Mouse (Mus musculus) 3T3-L1 (cell line): ENCODE results near the gene Gba.
"Not testable (repeated sequence)": the region's sequence is repeated elsewhere in the genome, so short reads cannot be mapped to it uniquely, and the experiment has no call there.

Source experiments
- DNase-seq: peaks from one replicate; pipeline ENCODE4 v3.0.0-alpha.2; 2015; ENCODE audit warnings: low read depth, low spot score

The Gba gene

DNA sequence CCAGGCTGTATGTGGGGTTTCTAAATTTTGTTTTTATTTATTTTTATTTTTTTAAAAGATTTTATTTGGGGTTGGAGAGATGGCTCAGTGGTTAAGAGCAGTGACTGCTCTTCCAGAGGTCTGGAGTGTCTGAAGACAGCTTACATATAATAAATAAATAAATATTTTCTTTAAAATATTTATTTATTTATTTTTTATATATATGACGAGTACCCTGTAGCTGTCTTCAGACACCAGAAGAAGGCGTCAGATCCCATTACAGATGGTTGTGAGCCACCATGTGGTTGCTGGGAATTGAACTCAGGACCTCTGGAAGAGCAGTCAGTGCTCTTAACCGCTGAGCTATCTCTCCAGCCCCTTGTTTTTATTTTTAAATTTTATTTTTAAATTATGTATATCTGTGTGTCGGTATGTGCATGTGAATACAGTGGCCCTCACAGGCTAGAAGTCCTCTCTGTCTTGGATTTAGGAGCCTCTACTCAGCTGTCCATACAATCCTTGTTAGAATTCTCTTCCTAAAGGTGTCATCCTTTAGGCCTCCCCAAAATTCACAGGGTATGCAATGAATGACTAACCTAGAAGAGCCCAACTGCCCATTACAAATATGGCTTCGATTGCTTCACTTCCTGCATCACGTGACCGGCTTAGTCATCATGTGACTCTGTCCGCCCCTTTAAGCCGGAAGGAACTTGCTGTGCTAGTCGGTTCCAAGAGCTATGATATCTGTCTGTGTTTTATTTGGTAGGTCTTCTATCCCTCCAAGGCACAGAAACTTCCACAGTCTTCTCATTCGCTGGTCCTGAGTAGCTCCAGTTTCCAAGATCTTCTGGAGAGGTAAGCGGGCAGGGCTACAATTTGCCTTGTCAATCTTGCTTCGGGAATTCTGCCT, at the start of gene Gba:
Gene Gba, plus strand, starts transcription at position 676 of the 889 bp plus-strand sequence.
- DNase-seq: peak; percentile 98

DNA sequence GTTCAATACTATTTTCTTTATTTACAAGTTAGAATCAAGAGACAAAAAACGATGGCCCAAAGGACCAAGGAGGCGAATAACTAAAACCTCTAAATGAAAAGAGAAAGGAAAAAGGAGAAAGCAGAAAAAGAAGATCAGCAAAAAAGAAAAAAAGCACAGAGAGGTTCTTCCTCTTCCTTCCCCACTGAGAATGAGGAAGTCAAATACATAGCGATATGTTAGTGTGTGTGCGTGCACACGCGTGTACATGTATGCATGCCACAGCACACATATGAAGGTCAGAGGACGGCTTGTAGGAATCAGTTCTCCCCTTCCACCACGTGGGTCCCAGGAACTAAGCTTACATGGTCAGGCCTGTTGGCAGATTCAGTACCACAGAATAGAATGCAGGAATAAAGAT, 45.8 kb upstream of the Gba start:
- no peak for DNase-seq

DNA sequence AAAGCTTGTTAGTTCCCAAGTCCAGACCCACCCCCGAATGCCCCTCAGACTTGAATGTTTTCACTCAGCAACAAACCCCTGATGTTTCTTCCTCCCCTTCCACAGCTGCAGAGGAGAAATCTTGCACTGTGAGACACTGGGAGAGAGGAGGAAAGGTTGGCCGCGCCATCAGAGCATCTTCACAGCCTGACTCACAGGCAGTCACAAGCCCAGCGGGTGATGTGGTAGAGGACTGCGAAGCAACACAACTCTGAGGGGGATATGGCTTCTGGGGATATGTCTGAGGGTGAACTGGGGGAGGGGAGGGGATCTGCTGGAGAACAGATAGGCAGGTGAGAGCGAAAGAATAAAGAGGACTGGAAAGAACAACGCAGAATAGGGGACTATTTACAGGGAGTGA, 44.1 kb upstream of the Gba start:
- DNase-seq: no peak

DNA sequence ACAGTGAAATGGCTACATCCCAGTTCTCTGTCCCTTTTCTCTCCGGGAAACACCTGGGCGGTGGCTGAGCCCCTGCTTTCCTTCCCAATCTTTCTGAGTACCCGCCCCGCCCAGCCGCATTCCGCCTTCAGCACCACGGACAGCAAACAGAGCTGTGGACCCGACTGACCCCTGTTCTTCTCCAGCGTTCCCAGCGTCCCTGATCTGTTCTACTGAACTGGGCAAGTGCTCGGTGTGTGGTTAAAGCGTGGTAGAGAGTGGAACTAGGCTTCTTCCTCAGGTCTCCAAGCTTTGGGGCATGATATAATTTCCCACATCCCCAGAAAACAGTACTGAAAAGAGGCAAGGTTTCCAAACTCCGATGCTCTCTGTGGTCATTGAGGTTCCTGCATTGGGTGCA, 43.5 kb upstream of the Gba start:
- DNase-seq: peak; percentile 41

DNA sequence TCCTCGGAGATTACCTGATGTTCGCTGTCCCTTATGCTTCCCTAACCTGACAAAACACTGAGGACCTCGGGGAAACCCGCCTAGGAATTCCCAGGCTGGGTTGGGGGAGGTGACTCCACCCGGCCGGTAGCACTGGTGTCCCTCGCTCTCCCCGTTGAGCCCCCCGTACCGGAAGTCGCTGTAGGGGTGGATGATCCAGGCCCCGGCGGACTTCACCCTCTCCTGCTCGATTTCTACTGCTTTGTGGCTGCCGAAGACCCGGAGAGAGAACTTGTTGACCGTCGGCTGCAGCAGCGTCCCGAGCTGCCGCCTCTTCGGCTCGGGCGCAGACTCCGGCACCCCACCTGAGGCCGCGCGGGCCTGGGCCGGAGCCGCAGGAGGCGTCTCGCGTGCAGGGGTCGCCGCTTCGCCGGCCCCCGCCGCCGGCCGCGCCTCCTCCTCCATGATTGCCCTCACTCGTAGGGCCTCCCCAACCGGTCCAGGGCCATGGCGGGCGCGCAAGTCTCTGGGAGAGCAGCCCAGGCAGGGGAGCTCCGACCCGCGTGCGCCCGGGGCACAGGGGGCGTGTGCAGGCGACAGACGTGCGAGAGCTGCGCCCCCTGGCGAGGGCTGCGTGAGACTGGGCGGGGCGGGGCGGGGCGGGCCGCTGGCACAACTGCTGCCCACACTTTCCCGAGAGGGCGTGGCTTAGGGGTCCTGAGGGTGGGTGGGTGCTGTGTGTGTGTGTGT, 42.9 kb upstream of the Gba start, which contains the start of gene Hcn3:
Gene Hcn3, minus strand, starts transcription at position 581 of the 729 bp plus-strand sequence.
- peak; percentile 42 for DNase-seq

DNA sequence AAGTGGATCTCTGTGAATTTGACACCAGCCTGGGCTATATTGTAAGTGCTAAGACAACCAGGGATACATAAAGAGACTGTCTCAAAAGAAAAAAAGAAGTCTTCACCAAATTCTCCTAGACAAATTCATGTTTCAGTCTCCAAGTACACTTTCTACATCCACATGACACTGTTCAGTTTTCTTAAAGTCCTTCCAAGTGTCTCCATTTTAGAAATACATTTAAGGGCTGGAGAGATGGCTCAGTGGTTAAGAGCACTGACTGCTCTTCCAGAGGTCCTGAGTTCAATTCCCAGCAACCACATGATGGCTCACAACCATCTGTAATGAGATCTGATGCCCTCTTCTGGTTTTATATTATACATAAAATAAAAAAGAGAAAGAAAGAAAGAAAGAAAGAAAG, 41.5 kb upstream of the Gba start:
- DNase-seq: not testable (repeated sequence)

DNA sequence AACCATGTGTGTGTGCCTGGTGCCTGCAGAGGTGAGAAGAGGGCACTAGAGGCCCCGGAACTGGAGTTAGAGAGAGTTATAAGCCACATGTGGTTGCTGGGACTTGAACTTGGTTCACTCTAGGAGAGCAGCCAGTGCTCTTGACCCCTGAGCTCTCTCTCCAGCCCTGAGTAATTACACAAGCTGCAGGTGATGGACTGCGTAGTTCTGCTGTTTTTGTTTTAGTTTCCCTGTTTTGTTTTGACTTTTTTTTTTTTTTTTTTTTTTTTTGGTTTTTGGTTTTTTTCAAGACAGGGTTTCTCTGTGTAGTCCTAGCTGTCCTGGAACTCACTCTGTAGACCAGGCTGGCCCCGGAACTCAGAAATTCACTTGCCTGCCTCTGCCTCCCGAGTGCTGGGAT, 40.9 kb upstream of the Gba start:
- no peak for DNase-seq

DNA sequence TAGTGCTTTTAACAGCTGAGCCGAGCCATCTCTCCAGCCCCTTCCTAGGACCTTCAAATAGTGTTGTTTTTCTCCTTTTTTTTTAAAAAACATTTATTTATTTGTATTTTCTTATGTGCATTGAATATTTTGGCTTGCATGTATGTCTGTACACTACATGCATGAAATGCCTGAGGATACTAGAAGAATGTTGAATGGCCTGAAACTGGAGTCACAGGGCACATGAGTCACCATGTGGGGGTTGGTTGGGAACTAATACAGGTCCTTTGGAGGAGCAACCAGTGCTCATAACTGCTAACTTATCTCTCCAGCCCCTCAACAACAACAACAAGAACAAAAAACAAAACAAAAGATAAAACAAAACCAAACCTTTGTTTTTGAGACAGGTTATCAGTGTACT, 39.6 kb upstream of the Gba start:
- DNase-seq: peak; percentile 93

DNA sequence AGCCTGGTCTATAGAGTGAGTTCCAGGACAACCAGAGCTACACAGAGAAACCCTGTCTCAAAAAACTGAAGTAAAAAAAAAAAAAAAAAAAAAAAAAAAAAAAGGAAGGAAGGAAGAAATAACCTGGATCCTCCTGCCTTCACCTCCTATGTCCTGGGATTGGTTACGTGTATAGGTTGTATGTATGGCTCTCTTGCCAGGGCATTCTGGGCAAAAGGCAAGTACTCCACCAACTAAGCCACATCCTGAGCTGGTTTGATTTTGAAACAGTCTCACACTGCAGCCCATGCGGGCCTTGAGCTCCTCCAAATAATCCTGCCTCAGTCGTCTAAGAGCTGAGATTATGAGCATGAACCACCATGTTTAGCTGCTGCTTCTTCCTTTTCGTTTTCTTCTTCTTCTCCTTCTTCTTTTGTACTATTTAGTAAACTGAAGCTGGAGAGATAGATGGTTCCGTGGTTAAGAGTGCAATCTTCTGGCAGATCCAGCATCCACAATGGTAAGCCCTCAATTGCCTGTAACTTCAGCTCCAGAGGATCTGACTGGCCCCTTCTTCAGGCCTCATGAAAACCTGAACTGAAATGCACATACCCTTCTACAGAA, 39.0 kb upstream of the Gba start:
- DNase-seq: peak; percentile 28

DNA sequence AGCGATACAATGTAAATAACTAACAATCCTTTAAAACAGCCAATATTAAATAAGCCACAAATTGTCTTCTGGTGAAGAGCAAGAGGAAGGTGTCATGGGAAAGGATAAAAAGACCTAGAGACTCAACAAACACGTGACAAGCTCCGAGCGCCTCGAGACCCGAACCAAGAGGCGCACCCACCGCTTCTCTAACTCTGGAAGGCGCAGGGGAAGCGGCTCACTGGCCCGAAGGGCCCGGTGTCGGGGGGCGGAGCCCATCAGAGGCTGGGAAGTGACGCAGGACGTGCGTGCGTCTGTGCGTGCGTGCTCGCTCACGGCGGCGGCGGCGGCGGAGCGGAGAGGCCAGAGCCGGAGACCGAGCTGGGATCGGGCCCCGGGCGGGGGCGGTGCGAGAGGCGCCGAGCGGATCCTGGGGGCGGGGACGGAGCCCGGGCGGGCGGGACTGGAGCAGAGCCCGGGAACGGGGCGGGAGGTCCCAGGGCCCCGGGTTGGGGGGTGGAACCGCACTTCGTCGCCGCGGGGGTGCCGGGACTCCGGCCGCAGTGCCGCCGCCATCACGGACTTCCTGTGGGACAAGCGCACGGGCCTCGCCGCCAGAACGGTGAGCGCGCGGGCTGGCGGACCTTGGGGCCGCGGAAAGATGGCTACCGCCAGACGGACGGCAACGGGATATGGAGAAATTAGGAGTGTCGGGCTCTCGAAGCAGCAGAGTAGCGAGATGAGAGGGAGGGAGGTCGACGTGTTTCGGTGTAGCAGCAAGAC, 38.0 kb upstream of the Gba start, which contains the start of gene Clk2:
Gene Clk2, plus strand, starts transcription at position 290 of the 762 bp plus-strand sequence.
- DNase-seq: peak; percentile 92

DNA sequence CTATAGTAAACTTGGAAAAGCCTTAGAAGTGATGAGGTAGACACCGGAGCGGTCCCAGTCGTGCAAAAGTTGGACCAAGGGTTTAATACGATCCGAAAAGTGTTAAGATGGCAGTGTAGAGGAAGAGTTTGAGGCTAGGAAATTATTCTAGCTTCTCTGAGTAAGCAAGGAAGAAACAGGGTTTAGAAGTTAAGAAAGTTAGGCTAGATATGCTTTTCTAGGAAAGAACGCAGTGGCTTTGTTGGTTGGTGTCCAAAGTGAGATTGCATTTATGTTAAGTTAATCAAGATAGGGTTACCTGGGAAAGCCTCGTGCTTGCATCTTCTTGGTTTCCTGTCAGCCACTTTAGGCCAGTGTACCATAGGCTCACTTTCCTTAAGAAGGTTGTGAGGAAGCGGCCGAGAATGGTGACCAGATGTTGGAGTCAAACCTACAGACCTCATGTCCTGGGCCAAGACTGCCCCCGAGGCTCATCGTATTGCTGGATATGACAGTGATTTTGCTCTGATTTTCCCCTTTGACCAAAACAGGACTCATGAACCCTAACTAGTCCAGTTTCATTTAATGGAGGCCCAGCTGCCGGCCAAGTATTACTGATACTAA, 37.4 kb upstream of the Gba start:
- DNase-seq: peak; percentile 57

DNA sequence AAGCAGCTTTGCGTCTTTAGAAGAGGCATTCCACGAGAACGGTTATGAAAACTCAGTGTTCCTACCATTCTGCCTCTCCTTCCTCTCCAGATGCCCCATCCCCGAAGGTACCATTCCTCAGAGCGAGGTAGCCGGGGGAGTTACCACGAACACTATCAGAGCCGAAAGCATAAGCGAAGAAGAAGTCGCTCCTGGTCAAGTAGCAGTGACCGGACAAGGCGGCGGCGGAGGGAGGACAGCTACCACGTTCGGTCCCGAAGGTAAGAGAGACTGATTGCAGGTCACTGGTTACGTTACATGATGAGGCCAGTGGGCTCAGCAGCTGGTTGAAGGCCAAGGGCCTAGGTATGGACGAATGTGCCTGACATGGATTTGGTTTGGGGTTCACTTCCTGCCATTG, 35.8 kb upstream of the Gba start:
- DNase-seq: no peak

DNA sequence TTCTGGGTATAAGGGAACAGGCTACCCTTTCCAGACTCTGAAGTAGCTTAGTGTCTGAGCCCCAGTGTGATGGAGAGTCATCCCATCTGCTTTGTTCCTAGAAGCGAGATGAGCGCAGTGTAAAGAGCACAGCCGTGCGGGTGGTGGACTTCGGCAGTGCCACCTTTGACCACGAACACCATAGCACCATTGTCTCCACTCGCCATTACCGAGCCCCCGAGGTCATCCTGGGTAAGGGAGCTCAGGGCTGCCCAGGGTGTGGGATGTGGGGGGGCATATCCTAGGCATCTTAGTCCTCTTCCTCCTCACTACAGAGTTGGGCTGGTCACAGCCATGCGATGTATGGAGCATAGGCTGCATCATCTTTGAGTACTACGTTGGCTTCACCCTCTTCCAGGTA, 27.9 kb upstream of the Gba start:
- DNase-seq: no peak

DNA sequence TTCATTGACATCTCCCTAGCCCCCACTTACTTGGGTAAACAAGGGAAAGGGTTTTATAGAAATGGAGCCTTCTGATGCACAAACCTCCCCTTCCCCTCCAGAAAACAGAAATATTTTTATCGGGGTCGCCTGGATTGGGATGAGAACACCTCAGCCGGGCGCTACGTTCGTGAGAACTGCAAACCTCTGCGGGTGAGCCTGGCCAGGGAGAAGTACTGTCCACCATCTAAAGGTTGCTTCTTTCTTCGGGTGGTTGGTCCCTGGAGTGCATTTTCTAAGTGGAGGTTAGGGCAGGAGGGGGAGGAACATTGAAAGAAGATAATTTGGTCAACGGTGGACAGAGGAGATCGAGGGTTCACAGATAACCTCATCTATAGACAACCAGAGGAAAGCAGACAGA, 27.2 kb upstream of the Gba start:
- no peak for DNase-seq

DNA sequence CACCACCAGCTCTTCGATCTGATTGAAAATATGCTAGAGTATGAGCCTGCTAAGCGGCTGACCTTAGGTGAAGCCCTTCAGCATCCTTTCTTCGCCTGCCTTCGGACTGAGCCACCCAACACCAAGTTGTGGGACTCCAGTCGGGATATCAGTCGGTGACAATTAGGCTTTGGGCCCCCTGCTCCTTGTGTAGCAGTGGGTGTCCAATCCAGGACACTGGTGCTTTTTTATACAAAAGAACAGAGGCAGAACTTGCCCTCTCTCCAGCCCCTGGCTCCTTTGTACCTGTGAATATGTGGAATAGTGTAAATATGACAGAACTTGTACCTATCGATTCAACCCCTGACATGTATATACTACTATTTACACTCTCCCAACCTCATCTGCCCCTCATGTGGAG, 26.3 kb upstream of the Gba start:
- no peak for DNase-seq

DNA sequence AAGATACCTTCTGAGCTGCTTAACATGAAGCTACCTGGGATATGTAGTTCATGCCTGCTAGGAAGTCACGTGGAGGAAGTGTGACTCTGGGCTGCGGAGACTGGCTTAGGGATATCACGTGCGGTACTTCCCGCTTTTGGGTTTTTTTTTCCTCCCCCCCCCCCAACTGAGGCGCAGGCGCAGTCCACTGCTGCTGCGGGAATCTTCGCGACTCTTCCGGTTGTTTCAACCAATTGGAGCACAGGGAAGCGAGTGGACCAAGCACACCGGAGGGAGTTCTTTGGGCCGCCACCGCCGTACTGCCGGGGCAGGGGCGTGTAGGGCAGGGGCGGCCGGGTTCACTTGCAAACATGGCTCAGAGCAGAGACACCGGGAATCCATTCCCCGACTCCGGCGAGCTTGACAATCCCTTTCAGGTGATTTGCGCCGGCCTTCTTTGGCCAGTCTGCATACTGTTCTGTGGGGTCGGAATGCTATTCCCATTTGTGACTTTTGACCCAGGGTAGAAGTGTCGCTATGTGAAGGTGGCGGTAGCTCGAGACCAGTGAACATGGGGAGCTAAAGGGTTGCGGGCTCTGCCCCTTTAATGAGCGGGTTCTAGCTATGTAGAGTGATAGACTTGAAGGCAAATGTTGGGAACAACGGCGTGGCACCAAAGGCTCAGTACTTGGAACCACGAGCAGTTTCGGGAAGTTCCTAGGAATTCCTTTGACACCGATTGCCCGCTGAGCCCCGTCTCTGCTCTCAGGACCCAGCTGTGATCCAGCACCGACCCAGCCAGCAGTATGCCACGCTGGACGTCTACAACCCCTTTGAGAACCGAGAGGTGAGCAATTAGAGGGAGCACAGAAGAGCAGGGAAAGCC, 25.3 kb upstream of the Gba start, which contains the start of gene Scamp3:
Gene Scamp3, plus strand, starts transcription at position 232 of the 865 bp plus-strand sequence.
- DNase-seq: peak; percentile 98

DNA sequence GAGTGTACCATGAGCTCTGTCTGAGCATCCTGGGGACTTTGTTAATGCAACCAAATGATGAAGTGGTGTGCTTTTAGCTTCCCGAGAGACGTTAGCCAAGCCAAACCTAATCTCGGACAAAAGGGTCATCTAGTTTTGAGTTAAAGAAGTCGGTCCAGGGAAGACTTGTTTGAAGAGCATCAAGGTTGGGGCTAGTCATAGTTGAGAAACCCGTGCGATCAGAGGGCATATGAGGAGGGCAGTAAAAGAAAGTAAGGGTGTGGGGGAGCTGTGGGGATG, 24.7 kb upstream of the Gba start:
- peak; percentile 33 for DNase-seq

DNA sequence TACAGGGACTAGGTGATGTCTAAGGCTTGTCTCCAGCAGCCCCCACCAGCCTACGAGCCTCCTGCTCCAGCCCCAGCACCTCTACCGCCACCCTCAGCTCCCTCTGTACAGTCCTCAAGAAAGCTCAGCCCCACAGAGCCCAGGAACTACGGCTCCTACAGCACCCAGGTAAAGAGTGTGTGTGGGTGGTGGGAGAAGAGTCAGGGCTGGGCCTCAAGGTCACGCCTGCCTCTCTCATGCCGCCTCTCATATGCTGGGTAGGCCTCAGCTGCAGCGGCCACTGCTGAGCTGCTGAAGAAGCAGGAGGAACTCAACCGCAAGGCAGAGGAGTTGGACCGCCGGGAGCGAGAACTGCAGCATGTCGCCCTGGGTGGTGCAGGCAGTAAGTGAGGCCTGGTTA, 23.7 kb upstream of the Gba start:
- no peak for DNase-seq

DNA sequence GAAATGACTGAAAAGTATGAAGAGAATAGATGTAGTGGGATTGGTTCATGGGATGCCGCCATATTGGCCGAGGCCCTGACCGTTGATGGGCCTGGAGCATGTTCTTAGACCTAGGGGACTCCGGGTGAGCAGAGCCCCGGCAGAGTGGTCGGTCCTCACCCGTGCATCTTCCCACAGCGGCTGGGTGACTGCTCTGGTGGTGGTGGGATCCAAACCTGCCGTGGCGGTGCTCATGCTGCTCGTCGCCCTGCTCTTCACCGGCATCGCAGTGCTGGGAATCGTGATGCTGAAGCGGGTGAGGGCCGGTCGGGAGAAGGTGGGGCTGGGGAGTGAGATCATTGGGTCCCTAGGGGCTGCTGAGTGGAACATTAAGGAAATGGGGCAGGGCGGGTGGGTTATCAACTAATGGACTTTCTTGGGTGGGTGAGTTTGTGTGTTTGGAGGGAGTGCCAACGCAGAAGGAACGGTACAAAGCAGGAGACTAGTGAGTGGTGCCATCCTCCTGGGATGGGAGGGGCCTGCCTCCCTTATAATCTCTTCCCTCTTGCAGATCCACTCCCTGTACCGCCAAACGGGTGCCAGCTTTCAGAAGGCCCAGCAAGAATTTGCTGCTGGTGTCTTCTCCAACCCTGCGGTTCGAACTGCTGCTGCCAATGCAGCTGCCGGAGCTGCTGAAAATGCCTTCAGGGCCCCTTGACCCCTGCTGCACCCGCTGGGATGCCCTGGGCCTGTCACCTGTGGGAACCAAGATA, 20.8 kb upstream of the Gba start:
- DNase-seq: no peak
